In genomic region chr11:111536040-111536836, GRCm38 (mm10) we compare ENCODE assay signal across 8 mouse cellular contexts.
A peak's percentile ranks its signal among the peaks of the same experiment; 100 is the strongest.
DNase-seq lines count a peak whose midpoint lies in the region; ATAC-seq and TF ChIP-seq lines count a peak whose summit lies in the region.

No protein-coding gene starts in this region.

- no peak overlapping the region for H3K9ac ChIP-seq in embryonic facial prominence, embryonic 11.5 days (replicated peaks; ENCODE audit: low read length)
- no peak overlapping the region for H3K9ac ChIP-seq in liver, postnatal 0 days (replicated peaks)

- H3K36me3 ChIP-seq in embryonic facial prominence, embryonic 11.5 days (replicated peaks; ENCODE audit: control insufficient read depth, insufficient read depth, low read depth, low read length): no peaks in the 10 kb centered on the region
- H3K36me3 ChIP-seq in liver, postnatal 0 days (replicated peaks; ENCODE audit: insufficient read depth, low read length): no peaks in the 10 kb centered on the region

- H3K4me2 ChIP-seq in embryonic facial prominence, embryonic 11.5 days (ENCODE audit: low read depth, low read length): peak overlapping the region; percentile 8; the same call in 1 of the 2 replicates
- no peak overlapping the region for H3K4me2 ChIP-seq in liver, postnatal 0 days (ENCODE audit: low read depth, low read length)

- H3K4me1 ChIP-seq in embryonic facial prominence, embryonic 11.5 days (ENCODE audit: control insufficient read depth, insufficient read depth, low read length): no peaks in the 10 kb centered on the region
- H3K4me1 ChIP-seq in liver, postnatal 0 days (ENCODE audit: insufficient read depth): no peaks in the 10 kb centered on the region

- no peak for ATAC-seq in CD4-positive, CD25-positive, alpha-beta regulatory T cell, adult 4 months
- ATAC-seq in embryonic facial prominence, embryonic 11.5 days (replicated peaks; ENCODE audit: insufficient number of reproducible peaks, low FRiP score, low TSS enrichment, low read depth): no peak
- no peak for ATAC-seq in liver, postnatal 0 days

- no peaks in the 10 kb centered on the region for H3K9me3 ChIP-seq in embryonic facial prominence, embryonic 11.5 days (replicated peaks; ENCODE audit: control insufficient read depth, low read length)
- no peaks in the 10 kb centered on the region for H3K9me3 ChIP-seq in liver, postnatal 0 days (ENCODE audit: low read length)

- H3K27me3 ChIP-seq in embryonic facial prominence, embryonic 11.5 days (ENCODE audit: control insufficient read depth, insufficient read depth, low read length): no peaks in the 10 kb centered on the region
- peaks cover 5% of the 10 kb centered on the region; the same call in 1 of the 2 replicates for H3K27me3 ChIP-seq in liver, postnatal 0 days (ENCODE audit: insufficient read depth, low read length)

- no peak overlapping the region for H3K27ac ChIP-seq in embryonic facial prominence, embryonic 11.5 days (replicated peaks; ENCODE audit: low read depth, low read length)
- H3K27ac ChIP-seq in liver, postnatal 0 days (ENCODE audit: low read depth): no peak overlapping the region

- no peak for TF ChIP-seq EP300 in liver, postnatal 0 days (IDR thresholded peaks at IDR 0.05; ENCODE audit: low read depth)

- 28% methylated on average over 17 of the region's 17 CpGs for WGBS in embryonic facial prominence, embryonic 11.5 days
- WGBS in liver, postnatal 0 days (ENCODE audit: insufficient replicate concordance): 42% methylated on average over 17 of the region's 17 CpGs

- no peak overlapping the region for H3K4me3 ChIP-seq in embryonic facial prominence, embryonic 11.5 days (ENCODE audit: low read depth, low read length)
- H3K4me3 ChIP-seq in liver, postnatal 0 days (ENCODE audit: low read depth, low read length): no peak overlapping the region

- peak; percentile 84 for TF ChIP-seq CTCF in liver, postnatal 0 days (IDR thresholded peaks at IDR 0.05; ENCODE audit: low read depth)

- DNase-seq in CD4-positive, CD25-positive, alpha-beta regulatory T cell, adult 2 months (ENCODE audit: low read depth, low spot score): peak; percentile 55
- peak; percentile 52 for DNase-seq in urinary bladder, postnatal 14 days (ENCODE audit: low spot score)
- no peak for DNase-seq in urinary bladder, adult 2 months (ENCODE audit: low spot score)
- DNase-seq in embryonic facial prominence, embryonic 11.5 days (ENCODE audit: low spot score): peak; percentile 86
- peak; percentile 79 for DNase-seq in hindlimb bud, embryonic 11.5 days (ENCODE audit: extremely low spot score, low read depth, low spot score)
- peak; percentile 67 for DNase-seq in liver, postnatal 0 days
- DNase-seq in retina, postnatal 7 days (ENCODE audit: low read depth, low spot score): peak; percentile 56
